Mouse (Mus musculus) gastrocnemius, postnatal 10 days (tissue): ENCODE results near the gene Xylb. TPM values are rescaled to one million over a fixed set of nuclear protein-coding genes. Genes with fewer than 3 reads are reported as not detected.
"Not testable (repeated sequence)": the region's sequence is repeated elsewhere in the genome, so short reads cannot be mapped to it uniquely, and the experiment has no call there.

ENCODE experiments used
- DNase-seq: peaks from one replicate; pipeline ENCODE4 v3.0.0; 2021; ENCODE audit warnings: mixed read lengths
- total RNA-seq, 2 experiments: library from RNA; stranded (reverse); gene quantifications; 2 replicates each; pipeline ENCODE4 v1.2.3; 2021

Gene Xylb
- total RNA-seq, 2 experiments from 2014 or later = 0.47 to 0.88 TPM

DNA sequence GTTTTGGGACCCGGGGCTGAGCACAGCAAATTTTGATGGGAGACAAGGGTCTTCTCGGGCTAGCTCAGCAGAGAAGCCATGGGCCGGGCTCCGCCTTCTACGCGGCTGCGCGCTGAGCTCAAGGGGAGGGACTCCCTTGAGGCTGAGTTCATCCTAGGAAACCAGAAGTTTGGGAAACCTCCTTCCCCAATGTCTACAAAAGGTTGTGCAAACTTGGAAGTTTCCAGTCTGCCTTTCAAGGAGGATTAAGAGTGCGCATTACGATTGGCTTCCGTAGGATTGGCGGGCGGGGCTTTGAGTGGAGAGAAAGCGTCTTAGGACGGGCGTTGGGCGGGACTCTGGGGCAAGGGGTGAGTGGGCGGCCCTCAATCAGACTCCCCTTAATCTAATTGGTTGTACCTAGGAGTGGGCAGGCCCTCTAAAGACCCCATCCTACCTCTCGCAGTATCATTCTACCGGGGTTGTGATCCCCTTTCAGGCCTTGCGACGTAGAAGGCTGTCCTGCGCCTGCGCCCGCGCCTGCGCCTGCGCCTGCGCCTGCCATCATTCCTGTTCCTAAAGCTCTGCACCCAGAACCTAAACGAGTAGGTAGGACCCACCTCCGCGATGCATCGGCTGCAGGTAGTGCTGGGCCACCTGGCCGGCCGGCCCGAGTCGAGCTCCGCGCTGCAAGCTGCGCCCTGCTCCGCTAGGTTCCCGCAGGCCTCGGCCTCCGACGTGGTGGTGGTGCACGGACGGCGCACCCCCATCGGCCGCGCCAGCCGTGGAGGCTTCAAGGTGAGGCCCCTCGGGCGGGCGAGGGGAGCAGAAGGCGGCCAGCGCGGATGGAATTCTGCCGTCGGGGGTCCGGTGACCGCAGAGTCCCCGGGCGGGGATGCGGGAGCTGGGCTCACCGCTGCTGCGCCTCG, 16.0 kb upstream of the Xylb start, which contains the start of gene Myd88:
Gene Myd88, minus strand, starts transcription at position 503 of the 908 bp plus-strand sequence.
- DNase-seq = peak; percentile 88

DNA sequence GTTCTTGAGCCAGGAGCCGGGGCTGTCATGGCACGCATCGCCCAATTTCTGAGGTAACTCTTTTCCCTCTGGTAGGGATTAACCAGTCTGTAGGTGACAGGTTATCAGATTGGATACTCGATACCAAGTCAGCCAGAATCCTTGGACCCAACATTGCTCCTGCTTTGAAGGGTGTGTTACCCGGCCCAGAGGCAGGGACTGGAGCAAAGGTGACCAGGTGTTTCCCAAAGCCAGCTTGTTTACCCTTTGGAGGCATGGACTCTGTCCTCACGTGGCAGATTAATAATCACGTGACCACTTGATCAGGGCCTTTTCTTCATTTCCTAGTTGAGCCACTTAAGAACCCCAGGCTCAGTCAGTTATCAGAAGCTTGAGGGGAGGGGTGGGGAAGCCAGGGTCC, 14.5 kb upstream of the Xylb start:
- DNase-seq = no peak

DNA sequence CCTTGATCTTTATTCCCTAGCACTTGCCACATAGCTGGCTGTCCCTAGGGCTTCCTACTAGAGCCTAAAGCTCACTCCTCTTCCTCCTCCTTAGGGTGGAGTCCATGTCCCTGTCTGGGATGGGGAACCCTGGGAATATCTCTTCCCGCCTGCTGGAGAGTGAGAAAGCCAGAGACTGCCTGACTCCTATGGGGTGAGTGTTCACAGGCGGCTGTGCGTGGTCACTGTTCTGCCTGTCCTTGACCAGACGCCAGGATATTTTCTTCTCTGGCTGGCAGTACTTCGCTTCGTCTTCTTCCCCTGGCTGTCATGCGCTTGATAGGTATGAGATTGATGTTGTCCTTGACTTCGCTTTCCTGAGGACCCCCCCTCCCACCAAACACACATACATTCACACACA, 10.8 kb upstream of the Xylb start:
- no peak for DNase-seq

DNA sequence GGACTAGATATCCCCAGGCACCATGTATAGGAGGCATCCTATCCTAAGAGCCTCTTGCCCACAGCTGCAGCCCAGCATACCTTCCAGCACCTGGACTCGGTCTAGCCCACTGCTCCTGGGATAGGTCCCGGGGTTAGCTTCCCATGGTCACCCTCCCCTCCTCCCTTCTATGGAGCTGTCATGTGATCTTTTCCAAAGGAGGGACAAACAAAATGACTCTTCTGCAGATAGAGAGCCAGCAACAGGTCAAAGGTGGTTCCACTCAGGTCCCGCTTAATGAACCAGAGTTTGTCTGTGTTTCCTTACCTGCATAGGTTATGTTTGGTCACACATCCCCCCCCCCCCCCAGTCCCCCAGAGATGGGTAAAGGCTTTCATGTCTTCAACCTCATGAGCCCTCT, 6.7 kb upstream of the Xylb start:
- DNase-seq = no peak

DNA sequence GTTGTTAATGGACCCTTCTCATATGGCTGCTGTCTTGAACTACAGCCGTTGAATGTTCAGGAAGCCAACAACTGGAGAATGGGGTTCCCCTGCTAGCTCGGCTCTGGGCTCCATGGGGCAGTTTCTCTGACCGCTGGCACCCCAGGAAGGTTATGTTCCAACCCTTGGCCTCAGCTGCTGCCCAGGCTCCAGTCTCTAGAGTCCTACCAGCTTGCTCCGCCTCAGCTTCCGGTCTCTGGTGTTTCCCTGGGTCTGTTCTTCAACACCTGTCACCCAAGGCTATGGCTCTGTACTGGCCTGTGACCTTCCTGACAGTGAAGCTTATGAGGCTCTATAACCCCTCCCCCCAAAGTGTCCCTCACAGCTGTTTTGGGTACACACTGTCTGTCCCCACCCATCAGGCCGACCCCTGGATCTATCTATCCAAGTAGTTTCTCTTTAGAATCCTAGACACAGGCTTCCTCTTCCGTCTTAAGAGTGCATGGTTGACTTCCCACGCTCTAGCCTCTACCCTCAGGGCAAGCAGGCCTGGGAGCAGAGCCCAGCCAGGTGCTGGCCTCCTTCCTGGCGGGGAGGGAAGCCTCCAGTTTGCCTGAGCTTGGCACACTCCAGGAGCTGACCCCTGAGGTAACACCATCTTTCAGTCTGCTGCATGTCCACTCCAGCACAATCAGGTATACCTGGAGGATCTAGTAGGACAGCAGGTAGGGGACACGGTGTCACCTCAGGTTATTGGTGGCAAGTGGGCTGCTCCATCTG, 6.1 kb upstream of the Xylb start:
- no peak for DNase-seq

DNA sequence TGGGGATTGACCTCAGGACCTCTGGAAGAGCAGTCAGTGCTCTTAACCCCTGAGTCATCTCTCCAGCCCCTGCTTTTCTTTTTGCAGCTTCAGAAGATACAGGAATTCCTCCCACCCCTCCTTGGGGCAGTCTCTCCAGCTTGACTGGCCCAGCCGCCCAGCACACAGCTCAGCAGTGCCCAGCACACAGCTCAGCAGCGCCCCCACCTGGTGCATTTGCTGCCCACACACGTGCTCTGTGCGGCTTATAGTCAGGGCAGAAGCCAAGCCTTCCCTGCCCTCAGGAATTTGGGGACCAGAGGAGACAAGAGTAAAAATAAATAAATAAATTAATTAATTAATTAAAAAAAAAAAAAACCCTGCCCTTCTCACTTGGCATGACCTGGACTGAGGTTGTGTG, 5.1 kb upstream of the Xylb start:
- DNase-seq = peak; percentile 91

DNA sequence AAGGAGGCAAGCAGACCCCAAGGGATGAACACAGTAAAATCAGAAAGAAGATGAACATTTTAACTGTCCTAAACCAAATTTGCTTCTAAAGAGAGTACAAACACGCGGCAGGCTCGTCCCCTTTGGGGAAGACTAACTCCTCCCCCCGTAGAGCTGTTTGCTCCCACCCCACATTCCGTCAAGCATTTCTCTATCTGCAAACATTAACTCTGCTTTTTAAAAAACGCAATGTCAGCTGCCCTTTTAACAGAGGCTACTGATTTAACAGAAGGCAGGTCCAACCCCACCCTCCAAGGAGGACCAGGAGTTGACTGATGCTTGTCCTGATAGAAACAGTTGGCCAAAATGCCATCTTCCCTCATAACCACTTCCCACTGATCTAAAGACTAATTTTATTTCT, 3.3 kb upstream of the Xylb start:
- DNase-seq = no peak

DNA sequence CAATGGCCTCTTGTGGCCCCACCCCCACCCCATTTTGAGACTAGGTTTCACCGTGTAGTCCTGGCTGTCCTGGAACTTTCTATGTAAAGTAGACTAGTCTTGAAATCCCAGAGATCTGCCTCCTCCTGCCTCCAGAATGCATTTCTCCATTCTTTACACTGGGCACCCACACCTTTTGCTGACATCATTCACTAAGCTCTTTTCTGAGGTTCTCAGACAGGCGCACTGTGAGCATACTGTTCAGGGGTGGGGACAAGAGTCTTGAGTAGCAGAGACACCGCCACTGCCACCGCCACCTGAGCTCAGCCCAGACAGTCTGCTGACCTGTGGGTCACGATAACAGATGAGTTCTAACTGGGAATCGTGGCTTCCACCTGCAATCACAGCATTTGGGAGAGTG, 1.2 kb upstream of the Xylb start:
- no peak for DNase-seq

DNA sequence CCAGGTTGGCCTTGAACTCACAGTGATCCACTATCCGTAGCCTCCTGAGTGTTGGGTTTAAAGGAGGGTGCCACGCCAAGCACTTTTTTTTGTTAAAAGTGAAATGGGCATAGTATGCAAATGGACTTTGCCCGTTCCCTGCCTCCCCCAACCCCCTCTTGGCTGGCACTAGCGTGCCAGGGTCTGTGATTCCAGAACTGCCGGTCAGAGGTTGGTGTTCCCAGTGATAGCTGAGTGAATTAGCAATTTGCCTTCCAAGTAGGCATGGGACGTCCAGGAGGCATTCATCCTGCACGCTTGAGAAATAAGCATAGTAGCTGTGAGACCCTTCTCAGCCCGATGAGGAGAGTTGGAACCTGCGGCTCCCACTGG, 863 bp downstream of the Xylb start:
- DNase-seq = no peak

DNA sequence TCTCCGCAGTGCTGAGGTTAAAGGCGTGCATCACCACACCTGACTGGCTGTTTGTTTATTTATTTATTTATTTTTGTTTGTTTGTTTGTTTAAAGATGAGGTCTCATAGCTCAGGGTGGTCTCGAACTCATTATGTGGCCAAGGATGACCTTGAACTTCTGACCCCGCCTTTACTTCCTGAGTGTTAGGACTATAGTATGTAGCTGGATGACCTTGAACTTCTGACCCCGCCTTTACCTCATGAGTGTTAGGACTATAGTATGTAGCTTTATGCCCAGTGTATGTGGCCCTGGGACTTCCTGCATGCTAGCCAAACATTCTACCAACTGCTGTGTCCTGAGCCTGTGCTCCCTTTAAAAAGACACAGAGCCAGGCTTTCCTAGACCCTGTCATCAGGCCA, 4.2 kb downstream of the Xylb start:
- no peak for DNase-seq

DNA sequence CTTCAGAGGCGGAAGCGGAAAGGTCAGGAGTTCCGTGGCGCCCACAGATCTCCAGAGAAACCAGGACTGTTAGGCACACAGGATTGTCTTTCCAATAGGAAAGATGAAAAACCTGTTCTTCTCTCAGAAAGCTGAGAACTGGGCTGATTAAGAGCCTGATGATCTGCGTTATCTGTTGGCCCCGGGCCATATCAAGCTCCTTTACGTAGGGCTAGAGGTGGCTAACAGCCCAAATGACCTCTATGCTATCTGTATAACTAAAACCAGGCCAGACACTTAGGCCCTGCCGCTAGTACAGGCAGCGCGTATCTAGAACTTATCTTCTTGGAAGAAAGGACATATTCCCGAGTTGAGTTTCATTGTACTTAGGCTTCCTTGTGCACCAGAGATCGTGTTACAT, 6.0 kb downstream of the Xylb start:
- no peak for DNase-seq

DNA sequence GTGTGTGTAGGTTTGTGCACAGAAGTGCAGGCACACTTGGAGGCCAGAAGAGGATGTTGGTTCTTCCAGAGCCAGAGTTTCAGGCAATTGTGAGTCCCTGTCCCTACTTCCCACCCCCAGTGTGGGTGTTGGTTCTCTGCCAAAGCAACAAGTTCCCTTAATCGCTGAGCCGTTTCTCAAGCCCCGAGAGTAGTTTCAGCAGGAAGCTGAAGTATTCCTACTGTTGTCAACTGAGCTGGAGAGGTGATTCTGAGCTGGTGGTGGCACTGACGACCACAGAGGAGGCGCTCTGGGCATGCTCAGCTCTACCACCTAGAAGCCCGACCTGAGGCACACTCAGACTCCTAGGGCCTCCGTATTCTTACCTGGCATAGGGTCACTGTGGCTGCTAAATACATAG, 8.1 kb downstream of the Xylb start, which contains the start of gene Slc22a14:
Gene Slc22a14, minus strand, starts transcription at position 270 of the 400 bp plus-strand sequence.
- no peak for DNase-seq

DNA sequence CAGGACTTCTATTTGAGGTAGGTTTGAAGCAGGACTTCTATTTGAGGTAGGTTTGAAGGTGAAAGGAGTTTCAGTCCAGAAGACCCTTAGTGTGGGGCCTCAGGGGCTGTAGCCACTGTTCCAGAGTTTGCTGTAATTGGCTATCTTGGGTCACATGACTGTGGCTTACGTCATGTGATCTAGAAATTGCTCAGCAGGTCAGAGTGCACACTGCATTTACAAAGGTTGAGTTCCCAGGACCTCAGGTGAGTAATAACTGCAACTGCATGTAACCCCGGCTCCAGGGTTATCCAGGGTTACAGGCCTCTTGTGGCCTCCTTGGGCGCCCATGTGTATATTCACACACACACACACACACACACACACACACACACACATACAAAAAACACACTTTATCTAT, 11.2 kb downstream of the Xylb start:
- DNase-seq = no peak

DNA sequence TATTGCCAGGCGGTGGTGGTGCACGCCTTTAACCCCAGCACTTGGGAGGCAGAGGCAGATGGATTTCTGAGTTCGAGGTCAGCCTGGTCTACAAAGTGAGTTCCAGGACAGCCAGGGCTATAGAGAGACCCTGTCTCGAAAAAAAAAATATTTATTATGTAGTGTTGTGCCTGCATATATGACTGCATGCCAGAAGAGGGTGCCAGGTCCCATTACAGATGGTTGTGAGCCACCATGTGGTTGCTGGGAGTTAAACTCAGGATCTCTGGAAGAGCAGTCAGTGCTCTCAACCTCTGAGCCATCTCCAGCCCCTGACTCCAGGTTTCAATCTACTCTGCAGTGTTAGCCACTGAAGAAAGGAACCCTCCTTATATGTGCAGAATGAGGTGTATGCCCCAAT, 13.6 kb downstream of the Xylb start:
- DNase-seq = not testable (repeated sequence)

DNA sequence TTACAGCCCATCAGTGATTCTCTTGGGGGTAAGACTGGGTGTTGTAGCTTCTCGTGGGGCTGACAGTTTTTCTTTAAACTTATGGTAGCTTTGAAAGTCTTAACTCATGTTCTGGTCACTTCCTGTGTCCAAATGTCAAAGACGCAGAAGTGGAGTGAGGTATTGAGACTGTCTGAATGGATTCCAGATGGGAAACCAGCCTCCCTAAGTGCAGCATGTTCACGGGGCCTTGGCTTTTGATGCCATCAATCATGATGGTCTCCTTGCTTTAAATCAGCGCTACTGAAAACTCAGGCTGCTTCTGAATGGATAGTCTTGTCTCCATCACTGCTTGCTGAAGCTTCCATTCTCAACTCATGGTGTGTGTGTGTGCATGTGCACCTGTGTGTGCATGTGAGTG, 14.1 kb downstream of the Xylb start:
- DNase-seq = no peak

DNA sequence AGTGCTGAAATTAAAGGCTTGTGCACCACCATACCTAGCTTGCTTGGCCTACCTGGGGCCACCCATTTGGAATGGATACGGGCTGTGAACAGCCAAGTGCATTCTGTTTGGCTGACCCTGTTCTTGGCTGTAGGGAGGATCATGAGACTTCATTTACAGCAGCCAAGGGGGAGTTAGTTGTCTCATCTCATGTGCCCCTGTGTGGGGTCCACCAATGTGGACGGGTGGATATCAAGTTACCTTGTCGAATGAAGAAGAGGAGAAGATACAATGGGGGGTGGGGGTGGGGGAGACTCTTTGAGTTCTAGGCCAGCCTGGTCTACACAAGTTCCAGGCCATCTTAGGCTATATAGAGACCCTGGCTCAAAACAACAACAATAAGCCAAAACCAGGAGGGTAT, 17.8 kb downstream of the Xylb start:
- DNase-seq = no peak

DNA sequence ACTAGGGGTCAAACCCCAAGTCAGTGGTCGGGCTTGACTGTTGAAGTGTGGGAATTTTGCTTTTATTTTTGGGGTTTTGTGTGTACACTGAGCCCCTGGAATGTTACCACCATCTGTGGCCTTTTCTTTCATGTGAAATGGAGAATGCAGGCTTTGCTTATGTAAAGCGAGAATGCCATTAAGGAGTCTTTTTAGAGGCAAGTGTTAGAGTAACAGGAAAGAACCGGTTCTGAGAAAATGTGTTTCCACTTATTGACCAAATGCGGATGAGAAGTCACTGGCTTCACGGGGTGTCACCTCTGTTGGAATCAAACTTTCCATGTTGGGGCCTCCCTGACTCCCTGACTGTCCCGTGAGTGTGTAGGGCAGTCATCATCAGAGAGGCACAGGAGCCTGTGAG, 18.4 kb downstream of the Xylb start:
- DNase-seq = no peak

DNA sequence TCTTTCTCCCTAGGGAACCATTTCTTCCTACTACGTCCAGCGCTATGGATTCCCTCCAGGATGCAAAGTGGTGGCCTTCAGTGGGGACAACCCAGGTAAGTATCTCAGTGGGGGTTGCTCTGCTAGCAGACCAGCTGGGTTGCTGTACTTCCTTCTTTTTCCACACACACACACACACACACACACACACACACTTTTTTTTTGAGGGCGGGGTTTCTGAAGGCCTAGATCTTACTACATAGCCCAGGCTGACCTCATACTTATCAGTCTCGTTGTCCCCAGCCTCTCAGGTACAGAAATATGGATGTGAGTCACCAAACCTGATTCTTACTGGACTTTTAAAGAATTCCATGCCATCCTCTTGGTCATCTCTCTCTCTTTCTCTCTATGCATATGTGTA, 21.1 kb downstream of the Xylb start:
- no peak for DNase-seq

DNA sequence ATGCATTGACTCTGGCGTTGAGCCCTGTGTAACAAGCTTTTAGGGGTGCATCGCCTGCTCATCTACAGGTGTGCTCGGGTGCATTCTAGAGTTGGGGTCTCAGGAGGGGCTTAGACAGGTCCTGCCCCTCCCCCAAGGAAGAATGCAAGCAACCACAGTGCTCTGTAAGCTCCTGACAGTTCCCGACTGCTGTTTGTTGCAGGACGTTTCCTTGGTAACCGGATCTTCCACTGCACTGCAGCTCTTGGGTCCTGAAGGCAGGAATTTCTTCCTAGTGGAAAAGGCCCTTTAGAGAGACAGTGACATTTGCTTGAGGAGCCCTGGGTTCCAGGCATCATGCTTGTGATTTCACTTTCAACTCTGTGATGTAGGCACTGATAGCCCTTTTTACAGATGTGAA, 25.4 kb downstream of the Xylb start:
- DNase-seq = no peak

DNA sequence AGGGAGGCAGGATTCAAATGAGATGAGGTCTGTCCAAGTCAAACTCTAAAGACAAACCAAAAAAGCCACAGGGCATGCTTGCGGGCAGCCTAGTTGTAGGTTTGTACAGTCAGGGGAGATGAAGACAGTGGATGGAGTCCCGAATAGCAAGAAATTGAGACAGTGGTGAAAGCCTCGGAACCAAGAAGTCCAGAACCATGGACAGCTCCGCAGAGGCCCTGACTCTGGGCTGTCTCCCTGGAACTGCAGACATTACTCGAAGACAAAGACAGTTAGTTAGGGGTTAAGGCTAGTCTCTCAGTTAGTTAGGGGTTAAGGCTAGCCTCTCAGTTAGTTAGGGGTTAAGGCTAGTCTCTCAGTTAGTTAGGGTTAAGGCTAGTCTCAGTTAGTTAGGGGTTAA, 31.8 kb downstream of the Xylb start:
- peak; percentile 36 for DNase-seq

DNA sequence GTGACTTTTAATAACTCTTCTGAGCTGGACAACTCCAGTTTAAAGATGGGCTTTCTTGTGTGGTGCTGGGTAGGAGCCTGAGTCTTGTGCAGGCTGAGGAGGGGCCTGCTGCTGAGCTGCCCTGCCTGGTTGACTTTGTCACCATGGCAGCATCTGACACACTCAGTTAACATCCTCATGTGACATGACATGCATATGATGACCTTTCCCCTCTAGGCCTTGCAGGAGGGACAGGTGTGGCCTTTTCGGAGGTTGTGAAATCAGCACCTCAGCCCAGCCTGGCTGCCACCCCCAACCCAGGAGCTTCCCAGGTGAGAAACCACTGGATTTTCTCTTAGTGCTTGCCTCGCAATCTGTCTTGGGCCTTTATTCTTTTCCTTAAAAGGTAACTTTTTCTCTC, 33.0 kb downstream of the Xylb start:
- no peak for DNase-seq

DNA sequence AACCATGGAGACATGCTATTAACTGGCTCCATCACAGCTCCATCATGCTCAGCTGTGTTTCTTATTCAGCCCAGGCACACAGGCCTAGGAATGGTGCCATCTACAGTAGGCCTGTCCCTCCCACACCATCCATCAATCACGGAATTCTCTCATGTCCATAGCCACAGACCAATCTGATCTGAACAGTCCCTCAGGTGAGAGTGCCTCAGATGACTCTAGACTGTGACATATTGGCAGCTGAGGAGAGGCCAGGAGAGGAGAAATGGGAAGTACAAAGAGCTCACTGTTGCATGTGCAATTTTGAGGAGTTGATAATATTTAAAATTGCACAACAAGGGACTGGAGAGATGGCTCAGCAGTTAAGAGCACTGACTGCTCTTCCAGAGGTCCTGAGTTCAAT, 37.6 kb downstream of the Xylb start:
- no peak for DNase-seq

DNA sequence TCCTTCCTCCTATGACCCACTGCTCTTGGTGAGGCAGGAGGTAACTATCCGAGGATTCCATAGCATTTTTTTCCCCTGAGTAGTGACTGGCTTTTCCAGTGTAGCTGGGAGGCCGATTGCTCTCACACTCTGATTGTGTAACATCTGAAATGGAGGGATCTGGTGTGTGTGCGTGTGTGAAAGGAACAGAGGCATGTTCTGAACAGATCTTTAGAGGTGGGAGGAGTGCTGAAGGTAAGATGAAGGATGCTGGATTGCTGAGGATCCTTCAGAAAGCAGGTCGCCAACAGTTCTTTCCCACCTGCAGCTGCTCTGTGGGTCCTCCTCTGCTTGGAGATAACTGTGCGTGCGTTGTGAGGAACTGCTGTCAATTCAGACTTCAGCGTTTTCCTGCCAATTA, 44.2 kb downstream of the Xylb start:
- DNase-seq = no peak

DNA sequence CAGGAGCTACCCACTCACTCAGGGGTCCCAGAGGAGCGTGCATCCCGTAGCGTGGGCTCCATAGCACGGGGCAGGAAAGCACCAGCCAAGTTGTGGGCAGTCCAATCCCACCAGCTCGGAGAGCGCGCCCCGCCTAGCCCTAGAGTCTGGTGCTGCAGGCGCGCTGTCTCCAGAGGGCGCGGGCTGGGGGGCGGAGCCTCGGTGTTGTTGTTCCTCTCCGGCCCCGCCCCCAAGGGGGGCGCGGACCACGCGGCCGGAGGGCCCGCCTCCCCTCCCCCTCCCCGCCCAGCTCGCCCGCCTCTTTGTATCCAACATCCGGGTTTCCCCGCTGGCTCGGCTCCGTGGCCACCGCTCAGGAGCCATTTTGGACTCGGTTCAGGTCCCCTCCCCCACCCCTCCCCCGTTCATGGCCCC, 44.6 kb downstream of the Xylb start, which contains the start of gene Acvr2b:
Gene Acvr2b, plus strand, starts transcription at position 318 of the 414 bp plus-strand sequence.
- DNase-seq = peak; percentile 94
